ENCODE assay signal across 9 mouse cellular contexts in the genomic region with DNA sequence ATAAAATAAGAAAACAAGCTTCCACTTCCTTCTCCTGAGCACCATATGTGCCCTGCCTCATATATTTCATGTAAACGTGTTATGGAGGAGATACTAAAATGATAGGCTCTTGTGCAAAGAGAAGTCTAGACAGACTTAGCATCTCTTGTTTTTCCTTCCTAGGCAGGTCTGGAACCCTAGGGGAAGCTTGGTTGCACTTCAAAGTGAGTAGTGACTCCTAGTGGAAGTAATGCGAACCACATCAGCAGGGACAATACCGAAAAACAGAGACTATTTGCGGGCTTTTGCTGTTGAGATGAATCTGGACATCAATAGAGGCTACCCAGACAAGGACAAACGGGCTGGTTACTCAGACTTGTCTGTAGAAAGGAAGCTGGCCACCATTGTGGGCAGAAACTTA. TPM values are rescaled to one million over a fixed set of nuclear protein-coding genes. Genes with fewer than 3 reads are reported as not detected.
DNase-seq lines count a peak whose midpoint lies in the region; ATAC-seq lines count a peak whose summit lies in the region.
"Had no signal": no experiment of that assay in that cellular context is flagged by ENCODE, and none has a peak within 500 bp of the region (broad histone marks: within the 10 kb centered on the region; RNA-seq: fewer than 3 reads in every experiment).

No protein-coding gene starts in this region.

- H3K4me2 ChIP-seq in midbrain, embryonic 11.5 days: no peak overlapping the region
- H3K4me2 ChIP-seq in midbrain, embryonic 16.5 days (ENCODE audit: low read length): no peak overlapping the region

- no peak overlapping the region for H3K27ac ChIP-seq in midbrain, embryonic 11.5 days (ENCODE audit: low read depth, low read length)
- no peak overlapping the region for H3K27ac ChIP-seq in midbrain, embryonic 16.5 days (ENCODE audit: low read length)

- 14% methylated on average over 5 of the region's 5 CpGs for WGBS in midbrain, embryonic 11.5 days
- 10% methylated on average over 5 of the region's 5 CpGs for WGBS in midbrain, embryonic 16.5 days

- H3K4me1 ChIP-seq in midbrain, embryonic 11.5 days (ENCODE audit: control insufficient read depth, insufficient read depth, low read length): no peaks in the 10 kb centered on the region
- no peaks in the 10 kb centered on the region for H3K4me1 ChIP-seq in midbrain, embryonic 16.5 days (ENCODE audit: control insufficient read depth, insufficient read depth, low read length)

- no peak for ATAC-seq in midbrain, embryonic 11.5 days (ENCODE audit: low FRiP score)
- no peak for ATAC-seq in midbrain, embryonic 16.5 days

- H3K9me3 ChIP-seq in midbrain, embryonic 11.5 days (ENCODE audit: control insufficient read depth, low read length): no peaks in the 10 kb centered on the region
- no peaks in the 10 kb centered on the region for H3K9me3 ChIP-seq in midbrain, embryonic 16.5 days (replicated peaks; ENCODE audit: control insufficient read depth, low read length, poor library complexity, severe bottlenecking)

- H3K36me3 ChIP-seq in midbrain, embryonic 11.5 days (ENCODE audit: control insufficient read depth, insufficient read depth, low read length): no peaks in the 10 kb centered on the region
- H3K36me3 ChIP-seq in midbrain, embryonic 16.5 days (ENCODE audit: control insufficient read depth, insufficient read depth, low read length): no peaks in the 10 kb centered on the region

- no peaks in the 10 kb centered on the region for H3K27me3 ChIP-seq in midbrain, embryonic 11.5 days (ENCODE audit: control insufficient read depth, insufficient read depth, low read length)
- no peaks in the 10 kb centered on the region for H3K27me3 ChIP-seq in midbrain, embryonic 16.5 days (ENCODE audit: control insufficient read depth, insufficient read depth, low read depth, low read length)

- DNase-seq in cerebellum, postnatal 14 days: peak; percentile 67
- no peak for DNase-seq in cerebellum, adult 8-10 months
- peak; percentile 91 for DNase-seq in midbrain, embryonic 11.5 days (ENCODE audit: low spot score, missing footprints)
- DNase-seq in embryo, embryonic 10.5 days (ENCODE audit: low spot score): peak; percentile 80
- DNase-seq in lung, postnatal 10 days: peak; percentile 63
- no peak for DNase-seq in testis, postnatal 10 days (ENCODE audit: low spot score)
- DNase-seq in right cerebral cortex, postnatal 25 days: no peak

- H3K4me3 ChIP-seq in midbrain, embryonic 11.5 days (ENCODE audit: low read depth, low read length): no peak overlapping the region
- no peak overlapping the region for H3K4me3 ChIP-seq in midbrain, embryonic 16.5 days (ENCODE audit: low read depth, low read length)

- no peak overlapping the region for H3K9ac ChIP-seq in midbrain, embryonic 11.5 days (ENCODE audit: low read length)
- no peak overlapping the region for H3K9ac ChIP-seq in midbrain, embryonic 16.5 days (ENCODE audit: low read depth, low read length)

RNA-seq across cellular contexts. Expression of a gene that starts 6.1 kb away (rescaled TPM):
- polyA plus RNA-seq in midbrain, embryonic 11.5 days (2014; fragmentation: Nextera tagmentation; extraction: Ambion mirVana): 25.5 and 28.4 TPM in 2 replicates
- 47.2 and 50.3 TPM in 2 replicates for polyA plus RNA-seq in midbrain, embryonic 16.5 days (2015; fragmentation: Nextera tagmentation; extraction: Ambion mirVana)

RNA-seq across cellular contexts. Expression of a gene that starts 9.9 kb away (rescaled TPM):
- polyA plus RNA-seq in midbrain, embryonic 11.5 days (2014; fragmentation: Nextera tagmentation; extraction: Ambion mirVana): 44.9 and 49.3 TPM in 2 replicates
- 15.6 and 17.0 TPM in 2 replicates for polyA plus RNA-seq in midbrain, embryonic 16.5 days (2015; fragmentation: Nextera tagmentation; extraction: Ambion mirVana)

RNA-seq across cellular contexts. Expression of a gene that starts 18.0 kb away (rescaled TPM):
- 0.51 and 1.1 TPM in 2 replicates for polyA plus RNA-seq in midbrain, embryonic 11.5 days (2014; fragmentation: Nextera tagmentation; extraction: Ambion mirVana)
- polyA plus RNA-seq in midbrain, embryonic 16.5 days (2015; fragmentation: Nextera tagmentation; extraction: Ambion mirVana): 0.70 and 2.1 TPM in 2 replicates
- polyA plus RNA-seq: heart, embryonic 16.5 days had no signal

RNA-seq across cellular contexts. Expression of a gene that starts 24.8 kb away (rescaled TPM):
- polyA plus RNA-seq in midbrain, embryonic 11.5 days (2014; fragmentation: Nextera tagmentation; extraction: Ambion mirVana): 234 and 271 TPM in 2 replicates
- 390 and 451 TPM in 2 replicates for polyA plus RNA-seq in midbrain, embryonic 16.5 days (2015; fragmentation: Nextera tagmentation; extraction: Ambion mirVana)

Comparison
In these comparisons a context has a peak if more than half of its experiments do, and no peak if none do; other contexts are left out.
1. DNase-seq: peak in cerebellum, postnatal 14 days (2 of 2), midbrain, embryonic 11.5 days (single experiment), embryo, embryonic 10.5 days (single experiment) and lung, postnatal 10 days (single experiment); none in cerebellum, adult 8-10 months (single experiment), testis, postnatal 10 days (single experiment) and right cerebral cortex, postnatal 25 days (single experiment).